Mouse (Mus musculus) CH12.LX (cell line): ENCODE results near the gene Slc7a8. TPM values are rescaled to one million over a fixed set of nuclear protein-coding genes. Genes with fewer than 3 reads are reported as not detected.
A peak's percentile ranks its signal among the peaks of the same experiment; 100 is the strongest.

Experiments
- DNase-seq: peaks from one replicate; pipeline ENCODE4 v3.0.0-alpha.2; 2013; ENCODE audit errors: extremely low read depth
- H3K27ac ChIP-seq: 2 replicates; pipeline ENCODE4 v1.5.1; 2012; ENCODE audit warnings: low read depth, mild to moderate bottlenecking, control low read depth, moderate library complexity; ENCODE audit not compliant: insufficient read depth
- H3K27me3 ChIP-seq: replicated peaks from 2 replicates; pipeline ENCODE3; 2012; ENCODE audit warnings: inconsistent platforms
- H3K36me3 ChIP-seq, 2 experiments: replicated peaks in 1 of 2; 2 replicates each; pipeline versions ENCODE3 to v1.6.1; 2012; ENCODE audit warnings: inconsistent platforms in 1 of 2, low read length in 1 of 2, mild to moderate bottlenecking in 1 of 2, mixed read lengths in 1 of 2, moderate library complexity in 1 of 2; ENCODE audit not compliant: control insufficient read depth in 1 of 2, insufficient read depth in 1 of 2
- H3K4me1 ChIP-seq, 2 experiments: 2 replicates each; pipeline ENCODE4 v1.6.1; 2012; ENCODE audit warnings: inconsistent platforms in 1 of 2, moderate library complexity in 1 of 2; ENCODE audit not compliant: insufficient read depth in 2 of 2, control insufficient read depth in 1 of 2
- H3K4me2 ChIP-seq: 2 replicates; pipeline ENCODE4 v1.6.1; 2012; ENCODE audit warnings: low read depth, mild to moderate bottlenecking, control low read depth; ENCODE audit not compliant: poor library complexity, insufficient read depth, severe bottlenecking
- H3K4me3 ChIP-seq, 3 experiments: fragments of 150-350 bp in 1 of 3; sonication (generic) in 1 of 3; replicated peaks in 1 of 3; 2 replicates each; pipeline versions ENCODE3 to v1.5.1; 2011 to 2012; ENCODE audit warnings: low read depth in 2 of 3, low read length in 2 of 3, mild to moderate bottlenecking in 2 of 3, moderate library complexity in 2 of 3, control low read depth in 1 of 3, improper control_type of control experiment in 1 of 3, inconsistent platforms in 1 of 3, mixed read lengths in 1 of 3; ENCODE audit not compliant: poor library complexity in 1 of 3
- H3K79me2 ChIP-seq: replicated peaks from 2 replicates; pipeline ENCODE4 v1.6.1; 2012; ENCODE audit warnings: mild to moderate bottlenecking, moderate library complexity; ENCODE audit not compliant: control insufficient read depth, poor library complexity, insufficient read depth, severe bottlenecking; ENCODE audit errors: extremely low read depth
- H3K9ac ChIP-seq: 2 replicates; pipeline ENCODE4 v1.6.1; 2012; ENCODE audit warnings: low read depth, mild to moderate bottlenecking, control low read depth, moderate library complexity; ENCODE audit not compliant: insufficient read depth
- H3K9me3 ChIP-seq: replicated peaks from 2 replicates; pipeline ENCODE3; 2012; ENCODE audit warnings: low read length, inconsistent platforms, mixed read lengths
- BHLHE40 ChIP-seq: IDR thresholded peaks from 2 replicates; pipeline ENCODE4 v1.6.1; 2011; ENCODE audit warnings: mild to moderate bottlenecking, low read depth, low read length, improper control_type of control experiment
- CTCF ChIP-seq, 2 experiments: IDR thresholded peaks in 1 of 2; conservative IDR thresholded peaks in 1 of 2; 2 replicates each; pipeline ENCODE4 v1.5.1; 2011 to 2012; ENCODE audit warnings: low read depth in 2 of 2, low read length in 2 of 2, improper control_type of control experiment in 1 of 2, inconsistent platforms in 1 of 2, mild to moderate bottlenecking in 1 of 2, moderate library complexity in 1 of 2
- E2F4 ChIP-seq: IDR thresholded peaks from 2 replicates; pipeline ENCODE4 v1.6.1; 2011; ENCODE audit warnings: low read depth, low read length, improper control_type of control experiment; ENCODE audit not compliant: insufficient replicate concordance
- HCFC1 ChIP-seq: IDR thresholded peaks from 2 replicates; pipeline ENCODE4 v1.6.1; 2012; ENCODE audit warnings: low read depth, mild to moderate bottlenecking, inconsistent platforms, low read length, improper control_type of control experiment
- MAZ ChIP-seq: IDR thresholded peaks from 2 replicates; pipeline ENCODE4 v1.6.1; 2012; ENCODE audit warnings: low read depth, mild to moderate bottlenecking, inconsistent platforms, low read length, improper control_type of control experiment, moderate library complexity
- MYC ChIP-seq: IDR thresholded peaks from 2 replicates; pipeline ENCODE4 v1.6.1; 2011; ENCODE audit warnings: low read depth, mild to moderate bottlenecking, improper control_type of control experiment, low read length
- RAD21 ChIP-seq: IDR thresholded peaks from 2 replicates; pipeline ENCODE4 v1.6.1; 2011; ENCODE audit warnings: low read depth, mild to moderate bottlenecking, low read length, improper control_type of control experiment, moderate library complexity
- RCOR1 ChIP-seq: conservative IDR thresholded peaks from 2 replicates; pipeline ENCODE4 v1.6.1; 2012; ENCODE audit warnings: low read depth, mild to moderate bottlenecking, inconsistent platforms, low read length, improper control_type of control experiment
- SIN3A ChIP-seq: IDR thresholded peaks from 2 replicates; pipeline ENCODE4 v1.6.1; 2012; ENCODE audit warnings: low read length, improper control_type of control experiment, inconsistent platforms
- SMC3 ChIP-seq: IDR thresholded peaks from 2 replicates; pipeline ENCODE4 v1.6.1; 2011; ENCODE audit warnings: low read depth, low read length, improper control_type of control experiment
- TBP ChIP-seq: conservative IDR thresholded peaks from 2 replicates; pipeline ENCODE4 v1.6.1; 2011; ENCODE audit warnings: low read depth, low read length, improper control_type of control experiment
- ZC3H11A ChIP-seq: IDR thresholded peaks from 2 replicates; pipeline ENCODE4 v1.6.1; 2012; ENCODE audit warnings: low read depth, mild to moderate bottlenecking, inconsistent platforms, low read length, improper control_type of control experiment
- ZNF384 ChIP-seq: IDR thresholded peaks from 2 replicates; pipeline ENCODE4 v1.6.1; 2012; ENCODE audit warnings: low read depth, low read length, improper control_type of control experiment, inconsistent platforms
- dilution Hi-C: fragments of 300-500 bp; cut with MboI; formaldehyde crosslinking; loops from 2 replicates; pipeline ENCODE4 v1.14.3; 2020; ENCODE audit warnings: low sequenced_read_pairs; ENCODE audit not compliant: extremely low pct_unique_long_range_greater_than_20kb, extremely low pct_ligation_motif_present
- in situ Hi-C: fragments of 300-500 bp; cut with MboI; formaldehyde crosslinking; loops from 3 replicates; pipeline ENCODE4 v1.14.3; 2019; ENCODE audit warnings: low sequenced_read_pairs, low pct_ligation_motif_present, low pct_unique_long_range_greater_than_20kb, mixed read lengths
- polyA plus RNA-seq: library from polyadenylated mRNA; unstranded; fragments of >175 nt; gene quantifications from 2 replicates; pipeline ENCODE4 v1.2.1, GENCODE M21; 2012; ENCODE audit warnings: low read depth; ENCODE audit not compliant: insufficient read length
- total RNA-seq, 2 experiments: library from RNA; depleted of rRNA; stranded (reverse); fragments of 300-350 nt in 1 of 2; fragments of >200 nt in 1 of 2; gene quantifications; 2 replicates each; pipeline ENCODE4 v1.2.3; 2012 to 2014

Gene Slc7a8
- total and polyA plus RNA-seq, 3 experiments: 0.13 to 0.17 TPM; not detected in 1

- TF ChIP-seq ZNF384 (no peak), CTCF (conservative IDR thresholded peaks at IDR 0.05 in 1 of 2, IDR thresholded peaks at IDR 0.05 in 1 of 2; ENCODE audit: low read depth in 2 of 2, low read length in 2 of 2) (peak in 1 of 2 experiments; percentile 44; a peak in 2 of 4 replicates)
- no peak overlapping the region for H3K27ac ChIP-seq
- dilution Hi-C loops (no loop called here), in situ Hi-C loops (no loop called here)
- no peaks in the 10 kb centered on the region for H3K36me3 ChIP-seq
- peaks cover 25% of the 10 kb centered on the region for H3K27me3 ChIP-seq
- no peak overlapping the region for H3K4me2 ChIP-seq
- H3K79me2 ChIP-seq: no peaks in the 10 kb centered on the region
- no peak for DNase-seq
- H3K4me1 ChIP-seq: no peaks in the 10 kb centered on the region
- H3K9ac ChIP-seq: no peak overlapping the region
- no peak overlapping the region for H3K4me3 ChIP-seq
- peaks cover 4% of the 10 kb centered on the region for H3K9me3 ChIP-seq
Measured at GRCm38 (mm10) chr14:54787226-54787625, 5.5 kb upstream of the Slc7a8 start.

- Histone ChIP-seq H3K36me3 (no peaks in the 10 kb centered on the region), H3K4me3 (no peak overlapping the region), H3K4me1 (peaks cover 0 to 5% of the 10 kb centered on the region in 2 experiments; a peak in 1 of 4 replicates), H3K79me2 (no peaks in the 10 kb centered on the region), H3K4me2 (no peak overlapping the region), H3K27ac (no peak overlapping the region), H3K9ac (no peak overlapping the region), H3K27me3 (peaks cover 32% of the 10 kb centered on the region)
- in situ Hi-C loops: no loop called here
- dilution Hi-C loops: no loop called here
- DNase-seq: no peak
- TF ChIP-seq RCOR1 (no peak), TBP (no peak), MAZ (no peak), BHLHE40 (no peak), E2F4 (no peak), HCFC1 (no peak), SIN3A (no peak)
- TF ChIP-seq, all 38 proteins: peak for 0
- H3K9me3 ChIP-seq: peaks cover 4% of the 10 kb centered on the region
Measured at GRCm38 (mm10) chr14:54786489-54786888, 4.7 kb upstream of the Slc7a8 start.

GRCm38 (mm10) chr14:54785898-54786297, 4.2 kb upstream of the Slc7a8 start:
- H3K9ac ChIP-seq: no peak overlapping the region
- no peaks in the 10 kb centered on the region for H3K79me2 ChIP-seq
- peaks cover 4% of the 10 kb centered on the region for H3K9me3 ChIP-seq
- peaks cover 0 to 5% of the 10 kb centered on the region in 2 experiments; a peak in 2 of 4 replicates for H3K4me1 ChIP-seq
- TF ChIP-seq MYC: no peak
- TF ChIP-seq SMC3: peak; percentile 86
- TF ChIP-seq CTCF (conservative IDR thresholded peaks at IDR 0.05 in 1 of 2, IDR thresholded peaks at IDR 0.05 in 1 of 2; ENCODE audit: low read depth in 2 of 2, low read length in 2 of 2): peak; percentile 78 to 84
- TF ChIP-seq ZC3H11A: peak; percentile 15; the same call in 1 of the 2 replicates
- peak; percentile 68 for TF ChIP-seq ZNF384
- no peak for TF ChIP-seq SIN3A
- peak; percentile 78 for TF ChIP-seq RAD21
- TF ChIP-seq, all 38 proteins: peak for 5
- H3K36me3 ChIP-seq: no peaks in the 10 kb centered on the region
- H3K4me3 ChIP-seq: no peak overlapping the region
- dilution Hi-C loops: no loop called here
- H3K27me3 ChIP-seq: peaks cover 35% of the 10 kb centered on the region
- H3K27ac ChIP-seq: no peak overlapping the region
- peak; percentile 74 for DNase-seq
- H3K4me2 ChIP-seq: no peak overlapping the region
- in situ Hi-C loops: no loop called here
